Mouse (Mus musculus): ENCODE measurements at regions not wholly inside any gene's neighbourhood (a gene's known extent, or its start where the extent isn't known, plus 50 kb on each side); places are given as distances from the start of the nearest gene placed in this dataset.

DNA sequence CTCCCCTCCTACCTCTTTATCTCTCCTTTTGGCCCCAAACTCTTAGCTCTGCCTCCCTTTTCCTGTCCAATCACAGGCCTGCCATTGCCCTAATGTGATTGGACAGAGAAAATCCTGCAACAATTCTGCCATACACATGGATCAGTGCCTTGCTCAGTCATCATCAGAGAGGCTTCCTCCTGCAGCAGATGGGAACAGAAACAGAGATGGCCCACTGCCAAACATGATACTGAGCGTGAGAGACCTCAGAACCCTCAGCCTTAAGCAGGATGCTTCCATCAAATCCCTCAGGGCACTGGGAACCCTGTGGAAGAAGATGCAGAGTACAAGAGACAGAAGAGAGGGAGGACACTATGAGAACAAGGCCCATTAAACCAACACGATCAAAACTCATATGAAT lies 62.8 kb upstream of the Cacna2d3 start:
- DNase-seq, result peak in 1 of 2 experiments; percentile 3
- intact Hi-C loops (cut with DNase I), result no loop called here

- DNase-seq, result no peak
- intact Hi-C loops (cut with DNase I), result no loop called here
These were observed 64.8 kb upstream of the Cacna2d3 start for GRCm38 (mm10) chr14:29786431-29786830.

DNA sequence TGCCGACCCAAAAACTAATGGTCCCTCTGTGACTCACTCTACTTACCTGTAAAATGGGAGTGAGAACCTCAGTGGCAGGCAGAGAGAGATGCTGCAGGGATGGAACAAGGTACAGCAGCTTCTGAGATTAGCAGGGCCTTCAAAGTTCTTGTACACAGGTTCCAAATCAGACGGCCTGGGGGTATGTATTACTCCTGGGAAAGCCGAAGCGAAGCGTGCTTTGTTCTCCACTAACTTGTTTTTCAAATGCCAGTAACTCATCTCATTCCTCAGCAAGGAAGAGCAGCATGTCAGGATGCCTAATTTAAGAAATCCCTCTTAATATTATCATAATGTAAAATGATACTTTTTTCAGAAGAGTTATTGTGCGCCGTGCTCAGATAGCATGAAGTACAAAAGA lies 66.1 kb upstream of the Cacna2d3 start:
- DNase-seq, result no peak
- intact Hi-C loops (cut with DNase I), result no loop called here

DNA sequence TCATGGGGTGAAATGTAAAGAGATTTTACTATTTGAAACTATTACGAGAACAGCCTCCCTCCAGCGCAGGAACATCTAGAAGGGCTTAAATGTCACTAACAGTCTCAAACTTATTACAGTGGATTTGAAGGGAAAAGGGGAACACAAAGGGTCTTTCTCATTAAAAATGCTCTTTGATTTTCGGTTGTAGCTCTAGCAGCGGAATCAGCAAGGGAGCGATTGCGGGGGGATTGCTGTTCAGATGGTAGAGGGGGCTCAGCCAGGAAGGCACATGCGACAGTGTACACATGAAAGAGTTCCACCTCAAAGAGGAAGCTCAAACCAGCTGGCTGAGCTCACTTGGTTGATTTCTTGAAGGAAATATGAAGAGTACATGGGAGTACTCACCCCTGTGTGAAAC lies 66.7 kb upstream of the Cacna2d3 start:
- intact Hi-C loops (cut with DNase I), result no loop called here

DNA sequence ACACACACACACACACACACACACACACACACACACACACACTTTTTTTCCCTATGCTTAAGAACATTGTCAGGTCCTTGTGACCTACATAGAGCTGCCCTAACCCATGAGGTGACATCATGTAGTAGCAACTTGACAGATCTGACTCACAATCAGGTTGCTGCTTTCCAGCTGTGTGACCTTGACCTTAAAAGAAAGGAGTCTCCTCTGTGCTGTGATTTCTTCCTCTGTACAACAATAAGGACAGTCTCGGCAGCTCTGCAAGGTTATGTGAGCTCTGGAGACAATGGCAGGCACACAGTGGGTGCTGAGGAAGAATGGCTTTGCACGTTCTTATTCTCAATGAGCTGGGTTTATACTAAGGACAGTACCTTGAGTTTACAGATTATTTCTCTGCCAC lies 73.7 kb upstream of the Cacna2d3 start:
- intact Hi-C loops (cut with DNase I), result no loop called here
- no peak for DNase-seq

More for the DNA sequence above, 66.7 kb upstream of the Cacna2d3 start:
- DNase-seq, result no peak

DNA sequence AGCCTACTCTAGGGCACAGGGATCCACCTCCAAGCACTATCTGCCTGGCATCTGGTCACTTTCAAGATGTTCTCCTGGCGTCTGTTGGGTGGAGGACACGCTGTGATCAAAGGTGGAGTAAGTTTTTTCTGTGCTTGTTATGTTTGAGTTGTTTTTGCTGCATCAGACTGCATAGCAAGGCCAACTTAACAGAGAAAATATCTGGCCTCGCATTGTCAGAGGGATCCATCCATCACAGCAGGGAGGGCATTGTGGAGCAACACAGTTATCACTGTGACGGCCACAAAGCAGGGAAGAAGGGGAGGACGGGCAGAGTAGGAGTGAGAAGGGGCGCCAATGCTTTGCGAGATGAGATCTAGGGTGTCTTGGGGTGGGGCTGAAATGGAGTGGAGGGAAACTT lies 74.7 kb upstream of the Cacna2d3 start:
- no peak for DNase-seq
- intact Hi-C loops (cut with DNase I), result no loop called here

DNA sequence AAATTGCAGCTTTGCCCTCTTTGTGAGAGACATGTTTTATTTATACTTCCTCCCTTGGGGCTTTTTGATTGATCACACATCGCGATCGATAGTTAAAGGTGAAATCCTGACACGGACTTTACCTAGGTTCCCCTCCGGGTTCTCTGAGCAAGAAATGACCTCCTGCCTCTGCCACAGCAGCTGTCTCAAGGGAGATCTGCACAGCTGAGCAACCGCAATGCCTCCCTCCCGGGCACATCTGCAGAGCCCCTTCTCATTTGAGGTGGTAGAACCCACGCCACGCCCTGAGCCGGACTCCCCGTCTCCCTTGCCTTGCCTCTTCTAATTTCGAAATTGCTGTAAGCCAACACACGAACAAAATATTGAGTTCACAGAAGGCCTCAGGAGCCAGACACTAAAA lies 78.2 kb upstream of the Cacna2d3 start:
- no peak for DNase-seq
- intact Hi-C loops (cut with DNase I), result no loop called here

GRCm38 (mm10) chr14:29805234-29805633 lies 83.6 kb upstream of the Cacna2d3 start:
- intact Hi-C loops (cut with DNase I), result no loop called here

DNA sequence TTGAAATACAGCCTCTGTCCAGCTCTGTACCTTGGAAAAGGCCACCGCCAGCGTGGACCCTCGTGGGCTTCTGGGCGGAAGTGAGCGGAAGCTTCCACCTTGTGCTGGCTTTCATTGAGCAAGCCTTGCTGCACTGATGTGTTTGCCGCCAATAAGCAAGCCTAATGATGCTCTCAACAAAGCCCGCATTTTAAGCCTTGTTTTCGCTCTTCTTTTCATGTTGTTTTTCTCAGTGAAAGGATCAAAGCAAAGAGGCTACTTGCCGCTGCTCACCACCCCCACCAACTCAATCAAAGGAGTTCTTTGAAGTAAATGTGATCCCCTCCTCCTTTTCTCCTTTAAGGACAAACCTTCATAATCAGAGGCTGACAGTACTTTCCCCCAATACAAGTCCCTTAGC lies 86.2 kb upstream of the Cacna2d3 start:
- DNase-seq, result no peak
- intact Hi-C loops (cut with DNase I), result no loop called here

More at GRCm38 (mm10) chr14:29805234-29805633, 83.6 kb upstream of the Cacna2d3 start:
- no peak for DNase-seq

DNA sequence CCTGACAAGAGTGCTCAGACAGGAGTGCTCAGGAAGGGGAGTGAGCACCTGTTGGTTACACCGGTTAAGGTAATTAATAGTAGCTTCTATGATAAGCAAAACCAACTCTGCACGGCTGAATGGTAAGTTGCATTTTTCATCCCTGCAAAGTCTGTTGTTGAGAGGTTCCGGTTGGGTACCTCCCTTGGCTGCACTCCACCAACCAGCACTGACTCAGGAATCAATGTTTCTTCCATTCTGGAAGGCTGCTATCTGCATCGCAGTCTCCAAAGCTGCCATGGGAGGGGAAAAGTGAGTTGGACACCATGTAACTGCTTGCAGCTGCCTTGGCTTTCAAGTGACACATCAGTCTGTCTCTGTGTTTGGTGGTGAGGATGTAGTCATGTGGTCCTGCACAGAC lies 93.0 kb upstream of the Cacna2d3 start:
- intact Hi-C loops (cut with DNase I), result no loop called here
- no peak for DNase-seq

GRCm38 (mm10) chr14:29817548-29817947 lies 95.9 kb upstream of the Cacna2d3 start:
- intact Hi-C loops (cut with DNase I), result no loop called here
- no peak for DNase-seq

GRCm38 (mm10) chr14:29818251-29818650 lies 96.6 kb upstream of the Cacna2d3 start:
- DNase-seq, result no peak
- intact Hi-C loops (cut with DNase I), result no loop called here

DNA sequence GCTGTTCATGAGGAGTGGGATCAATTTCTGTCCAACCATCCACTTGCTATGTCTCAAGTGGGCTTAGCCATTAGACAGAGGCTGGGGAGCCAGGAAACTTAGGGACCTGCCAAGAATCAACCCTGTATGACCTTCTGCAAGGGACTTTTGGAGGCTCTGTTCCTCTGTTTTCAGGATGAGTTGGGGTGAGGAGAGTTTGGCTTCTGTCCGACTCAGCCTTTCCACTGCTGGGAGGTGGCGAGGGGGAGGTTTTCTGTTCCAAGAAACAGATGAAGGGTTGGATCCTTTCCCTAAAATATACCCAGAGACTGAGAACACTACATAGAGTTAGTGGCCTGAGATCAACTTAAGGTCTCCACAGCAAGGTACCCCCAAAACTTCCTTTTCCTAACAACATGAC lies 97.1 kb upstream of the Cacna2d3 start:
- no peak for DNase-seq
- intact Hi-C loops (cut with DNase I), result no loop called here

GRCm38 (mm10) chr14:29837063-29837462 lies 115.4 kb upstream of the Cacna2d3 start:
- DNase-seq, result peak; percentile 25 to 44
- intact Hi-C loops (cut with DNase I), result loop anchor here (2.0 kb wide), 1 partner anchor 104 kb away; no protein-coding TSS in a partner anchor

- no peak for DNase-seq
- intact Hi-C loops (cut with DNase I), result no loop called here
These were observed 117.9 kb upstream of the Cacna2d3 start for GRCm38 (mm10) chr14:29839576-29839975.

- no peak for DNase-seq
- intact Hi-C loops (cut with DNase I), result no loop called here
These were observed 119.9 kb upstream of the Cacna2d3 start for GRCm38 (mm10) chr14:29841361-29842117.

GRCm38 (mm10) chr14:29847661-29848060 lies 120.4 kb upstream of the Selenok start:
- intact Hi-C loops (cut with DNase I), result no loop called here

GRCm38 (mm10) chr14:29851286-29851685 lies 116.8 kb upstream of the Selenok start:
- intact Hi-C loops (cut with DNase I), result no loop called here

More at GRCm38 (mm10) chr14:29847661-29848060, 120.4 kb upstream of the Selenok start:
- no peak for DNase-seq

DNA sequence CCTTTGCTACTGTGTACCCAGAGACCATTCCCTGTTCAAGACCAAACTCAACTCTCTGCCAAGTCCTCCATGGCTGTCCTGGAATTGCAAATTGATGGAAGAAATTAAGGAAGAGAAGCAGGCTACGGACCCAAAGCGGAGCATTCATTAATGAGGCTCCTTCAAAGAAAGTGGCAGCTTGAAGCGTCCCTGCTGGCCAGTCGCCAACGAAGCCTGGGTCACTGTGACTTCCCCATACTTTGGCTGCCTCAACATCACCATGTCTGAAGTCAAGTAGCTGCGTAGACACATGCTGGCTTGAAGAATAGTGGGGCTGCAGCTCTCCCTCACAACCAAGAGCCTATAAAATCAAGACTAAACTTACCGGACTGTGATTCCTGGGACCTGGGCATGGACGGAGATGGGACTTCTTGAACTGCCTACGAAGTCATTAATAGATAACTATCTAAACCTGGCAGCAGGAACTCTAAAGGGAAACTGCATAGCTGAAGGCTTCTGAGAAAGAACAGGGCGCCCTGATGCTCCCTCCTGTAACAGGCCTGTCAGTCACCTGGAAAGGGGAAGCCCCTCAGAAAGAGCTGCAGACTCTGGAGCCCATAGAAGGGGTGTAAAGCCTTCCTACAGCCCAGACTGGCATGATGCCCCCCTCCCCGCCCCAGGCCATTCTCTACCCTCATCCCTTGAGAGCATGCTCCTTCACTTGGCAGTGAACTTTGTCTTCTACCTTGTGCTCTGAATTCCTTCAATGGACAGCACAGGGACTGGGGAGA lies 116.0 kb upstream of the Selenok start:
- DNase-seq, result peak; percentile 8 to 17
- intact Hi-C loops (cut with DNase I), result no loop called here

More at GRCm38 (mm10) chr14:29851286-29851685, 116.8 kb upstream of the Selenok start:
- DNase-seq, result no peak

DNA sequence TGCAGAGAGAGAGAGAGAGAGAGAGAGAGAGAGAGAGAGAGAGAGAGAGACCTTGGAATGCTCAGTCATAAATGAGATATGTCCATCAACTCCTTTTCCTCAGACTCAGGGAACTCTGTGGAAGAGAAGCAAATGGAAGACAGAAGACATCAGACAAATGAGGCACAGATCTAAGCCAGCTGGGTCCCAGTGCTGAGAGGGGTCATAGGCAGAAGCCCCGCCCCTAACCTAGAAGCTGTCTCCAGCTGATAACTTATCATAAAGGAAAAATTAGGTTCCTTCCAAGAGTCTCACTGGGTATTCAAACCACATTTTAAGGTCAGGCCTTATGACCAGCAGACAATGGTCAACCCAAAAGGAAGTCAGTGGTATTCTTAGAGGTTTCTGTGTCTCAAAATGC lies 106.1 kb upstream of the Selenok start:
- DNase-seq, result no peak
- intact Hi-C loops (cut with DNase I), result no loop called here

DNA sequence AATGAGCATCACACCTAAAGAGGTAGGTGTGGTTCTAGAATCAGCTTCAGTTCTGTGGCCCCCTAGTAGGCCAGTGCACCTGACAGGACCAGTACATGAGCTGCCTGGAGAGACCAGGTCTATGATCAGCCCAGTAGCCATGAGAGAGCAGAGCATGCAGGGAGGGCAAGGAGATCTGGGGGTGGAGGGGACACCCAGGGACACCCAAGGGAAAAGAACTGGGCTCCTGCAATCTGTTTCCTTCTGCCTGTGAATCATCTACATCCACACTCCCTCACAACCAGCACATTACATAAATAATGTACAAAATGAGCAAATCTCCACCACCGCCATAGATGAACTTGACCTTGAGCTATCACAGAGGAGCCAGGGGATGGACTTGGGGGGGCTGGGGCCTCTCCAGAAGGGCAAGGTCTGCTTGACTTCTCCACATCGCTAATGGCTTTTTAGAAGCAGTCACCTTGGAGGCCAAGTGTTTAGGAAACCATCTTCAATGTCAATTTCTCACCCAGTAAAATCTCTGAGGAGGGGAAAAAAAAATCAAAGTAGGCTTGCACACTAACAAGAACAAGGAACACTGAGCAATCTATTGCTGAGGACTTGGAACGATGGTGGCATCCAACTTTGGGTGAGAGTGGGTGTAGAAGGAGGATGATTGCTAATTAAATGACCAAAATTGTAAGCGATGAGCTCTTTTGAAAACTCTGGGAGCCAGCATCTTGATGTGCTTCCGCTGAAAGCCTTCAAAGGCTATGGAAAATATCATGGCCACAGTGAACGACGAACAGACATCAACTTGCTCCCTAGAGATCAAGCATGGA lies 101.4 kb upstream of the Selenok start:
- intact Hi-C loops (cut with DNase I), result no loop called here
- DNase-seq, result no peak
